Mouse (Mus musculus) T-helper 1 cell (primary cell): ENCODE measurements around the gene Gm14597.
"Not testable (repeated sequence)": the region's sequence is repeated elsewhere in the genome, so short reads cannot be mapped to it uniquely, and the experiment has no call there.

Experiments used
- in situ Hi-C: fragments of 300-600 bp; cut with MboI, MseI; formaldehyde crosslinking; loops from one replicate; pipeline ENCODE4 v1.15.1; 2025; ENCODE audit warnings: high pct_unique_total_duplicates

Gene Gm14597

GRCm38 (mm10) chrX:53608879-53609278 is at the start of gene Gm14597:
Gm14597 (minus strand) TSS chrX:53608979.
- in situ Hi-C loops: loop anchor here (10.0 to 25.0 kb wide), 3 partner anchors 478 to 1328 kb away; no protein-coding TSS in a partner anchor

- in situ Hi-C loops: not testable (repeated sequence)
These were observed 44.1 kb upstream of the Gm14597 start for GRCm38 (mm10) chrX:53652917-53653316.

GRCm38 (mm10) chrX:53645885-53646284 is 37.1 kb upstream of the Gm14597 start:
- in situ Hi-C loops: no loop called here

DNA sequence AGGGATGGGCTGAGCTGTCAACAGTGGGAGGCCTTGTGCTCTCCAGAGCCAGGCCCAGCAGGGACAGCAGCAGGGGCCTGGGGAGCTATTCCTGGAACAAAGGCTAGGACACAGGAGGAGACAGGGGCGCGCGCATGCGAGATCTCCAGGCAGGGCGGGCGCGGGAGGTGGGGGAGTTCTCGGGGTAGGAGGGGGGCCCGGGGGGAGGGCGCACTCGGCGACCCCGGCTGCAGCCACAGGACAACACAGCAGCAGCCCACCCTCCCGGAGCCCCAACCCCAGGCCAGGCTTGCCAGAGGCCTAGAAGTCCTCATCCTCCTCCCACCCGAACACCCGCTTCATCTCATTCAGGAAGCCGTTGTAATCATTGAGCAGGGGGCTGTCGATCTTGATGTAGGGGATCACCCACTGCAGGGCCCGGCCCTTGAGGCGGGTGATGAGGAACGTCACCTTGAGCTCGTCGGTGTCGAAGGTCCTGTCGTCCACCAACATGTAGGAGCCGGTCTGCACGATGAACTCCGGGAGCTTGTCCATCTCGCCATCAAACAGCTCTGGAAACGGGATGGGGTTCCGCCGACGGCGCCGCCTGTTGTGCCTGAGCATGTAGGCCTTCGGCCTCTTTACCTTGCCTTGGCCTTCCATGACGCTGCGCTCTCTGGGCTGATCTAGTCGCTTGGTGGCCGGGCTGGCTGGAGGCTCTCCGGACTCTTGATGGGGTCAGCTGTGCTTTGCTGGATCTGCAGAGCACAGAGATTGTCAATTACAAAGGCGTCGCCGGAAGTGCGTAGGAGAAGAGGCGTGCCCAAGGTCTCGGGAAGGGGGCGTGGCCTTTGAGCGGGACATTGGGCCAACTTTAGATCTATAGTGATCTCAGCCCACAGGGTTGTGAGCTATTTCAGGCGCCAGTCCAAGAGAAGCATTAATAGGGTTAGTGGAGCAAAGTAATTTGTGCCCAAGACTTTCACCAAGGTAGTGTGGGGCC is 34.5 kb upstream of the Gm14597 start, which contains the start of gene Rtl8a:
Rtl8a (minus strand) TSS at position 703 of the 982 bp plus-strand sequence.
- in situ Hi-C loops: not testable (repeated sequence)

GRCm38 (mm10) chrX:53642604-53642979 is 33.8 kb upstream of the Gm14597 start:
- in situ Hi-C loops: not testable (repeated sequence)

DNA sequence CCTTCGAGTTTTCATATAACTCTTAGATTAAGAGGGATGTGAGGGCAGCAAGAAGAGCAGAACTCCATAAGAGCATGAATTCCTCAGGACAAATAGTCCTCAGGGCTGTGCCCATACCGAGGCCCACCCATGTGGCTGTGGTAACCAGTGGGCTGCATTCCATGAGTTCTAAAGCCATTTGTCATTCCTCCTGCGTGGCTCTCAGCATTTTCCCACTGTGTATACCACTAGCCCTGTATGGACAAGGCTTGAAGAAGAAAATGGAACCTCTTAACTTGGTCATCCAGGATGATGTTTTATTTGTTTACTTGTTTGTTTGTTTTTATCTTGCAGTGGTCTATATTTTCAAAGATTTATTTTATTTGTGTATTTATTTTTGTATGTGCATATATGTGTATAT is 29.3 kb upstream of the Gm14597 start:
- in situ Hi-C loops: not testable (repeated sequence)

DNA sequence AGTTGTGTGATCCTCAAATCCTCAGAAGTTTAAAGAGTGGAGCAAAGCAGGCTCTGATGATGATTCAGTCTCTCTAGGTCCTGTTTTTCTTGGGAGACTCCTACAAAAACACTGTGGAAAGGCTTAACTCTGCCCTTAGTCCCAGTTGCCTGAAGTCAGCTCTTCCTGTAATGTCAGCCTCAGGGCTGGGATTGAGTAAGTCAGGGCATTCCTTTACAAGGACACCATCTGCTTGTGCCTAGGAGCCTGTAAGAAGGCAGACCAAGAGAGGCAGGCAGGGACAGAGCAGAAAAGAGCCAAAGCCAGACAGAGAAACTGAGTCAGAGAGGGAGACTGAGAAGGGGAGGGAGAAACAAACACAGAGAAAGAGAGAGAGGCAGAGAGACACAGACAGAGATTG is 2.6 kb upstream of the Gm14597 start:
- in situ Hi-C loops: loop anchor here (5.0 to 25.0 kb wide), 3 partner anchors 56 to 1326 kb away; no protein-coding TSS in a partner anchor

DNA sequence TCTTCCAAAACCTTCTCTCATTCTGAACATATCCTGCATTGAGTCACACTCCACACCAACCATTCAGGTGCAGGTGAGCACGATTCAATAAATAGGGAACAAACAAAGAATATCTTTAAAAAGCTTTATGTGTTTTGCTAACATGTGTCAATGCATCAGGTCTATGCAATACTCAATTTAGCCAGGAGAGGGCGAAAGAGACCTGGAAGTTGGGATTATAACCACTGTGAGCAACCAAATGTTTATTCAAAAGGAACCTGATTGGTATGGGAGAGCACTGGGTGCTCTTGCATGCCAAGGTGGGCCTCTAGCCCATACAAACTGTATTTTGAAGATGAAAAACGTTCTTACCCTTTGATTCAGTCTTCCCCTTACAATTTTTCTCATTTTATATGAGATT is 1.8 kb upstream of the Gm14597 start:
- in situ Hi-C loops: loop anchor here (5.0 to 25.0 kb wide), 3 partner anchors 57 to 1327 kb away; no protein-coding TSS in a partner anchor

GRCm38 (mm10) chrX:53608122-53608813 is 511 bp downstream of the Gm14597 start:
- in situ Hi-C loops: loop anchor here (10.0 to 25.0 kb wide), 3 partner anchors 479 to 1329 kb away; no protein-coding TSS in a partner anchor

GRCm38 (mm10) chrX:53607242-53608121 is 1.3 kb downstream of the Gm14597 start, which contains the start of gene Rtl8c:
Rtl8c (plus strand) TSS chrX:53608032.
- in situ Hi-C loops: loop anchor here (10.0 to 25.0 kb wide), 3 partner anchors 480 to 1330 kb away; no protein-coding TSS in a partner anchor

DNA sequence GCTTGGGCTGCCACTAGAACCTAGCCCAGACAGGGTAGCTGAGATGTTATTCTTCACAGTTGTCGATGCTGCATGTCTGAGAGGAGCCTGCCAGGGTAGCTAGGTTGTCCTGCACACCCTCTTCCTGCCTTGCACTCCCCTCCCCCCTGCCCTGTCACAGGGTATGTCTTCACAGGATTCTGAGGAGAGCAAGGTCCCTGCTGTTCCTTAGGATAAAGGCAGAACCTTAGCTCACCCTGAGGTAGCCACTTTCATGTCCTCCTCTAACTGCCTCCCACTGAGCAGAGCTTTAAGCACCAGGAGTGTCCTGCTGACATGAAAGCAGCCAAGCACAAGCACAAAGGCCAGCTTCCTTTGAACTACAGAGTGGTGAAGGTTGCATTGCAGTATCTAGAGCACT is 2.6 kb downstream of the Gm14597 start:
- in situ Hi-C loops: loop anchor here (10.0 to 25.0 kb wide), 3 partner anchors 481 to 1331 kb away; no protein-coding TSS in a partner anchor

DNA sequence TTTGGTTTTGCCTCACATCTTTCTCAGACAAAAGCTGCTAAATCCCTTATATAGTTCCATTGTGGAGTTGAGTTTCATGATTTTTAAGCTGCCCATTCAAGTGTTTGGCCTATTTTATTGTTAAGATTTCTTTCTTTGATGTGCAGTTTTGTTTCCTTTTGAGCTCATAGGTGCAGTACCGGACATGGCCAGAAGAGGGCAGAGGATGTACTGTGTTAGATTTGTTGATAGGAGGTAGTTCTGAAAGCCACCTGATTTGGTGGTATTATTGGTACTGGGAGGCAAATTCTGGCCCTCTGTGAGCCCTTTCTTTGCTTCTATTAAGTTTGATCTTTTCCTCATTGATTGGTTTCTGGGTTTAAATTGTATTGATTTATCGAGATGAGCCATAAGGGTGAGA is 8.8 kb downstream of the Gm14597 start:
- in situ Hi-C loops: loop anchor here (10.0 to 25.0 kb wide), 3 partner anchors 487 to 1337 kb away; no protein-coding TSS in a partner anchor

DNA sequence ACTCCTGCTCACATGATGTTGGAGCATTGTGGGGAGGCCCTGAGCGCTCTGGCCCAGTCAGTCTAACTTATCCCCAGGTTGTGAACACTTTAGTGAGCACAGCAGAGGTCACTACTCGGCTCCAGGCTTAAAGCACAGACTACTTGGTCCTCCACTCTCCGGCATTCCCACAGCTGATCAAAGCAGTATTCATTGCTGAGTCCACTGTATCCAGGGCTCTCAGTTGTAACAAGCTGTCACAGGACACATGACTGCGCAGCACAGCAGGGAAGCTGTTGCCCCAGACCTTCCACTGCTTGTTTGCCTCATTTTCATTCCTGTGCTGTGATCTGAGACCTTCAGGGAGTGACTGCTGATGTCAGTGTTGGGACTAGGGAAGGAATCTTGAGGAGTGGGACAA is 25.4 kb downstream of the Gm14597 start:
- in situ Hi-C loops: loop anchor here (5.0 kb wide), 1 partner anchor 116 kb away; no protein-coding TSS in a partner anchor

DNA sequence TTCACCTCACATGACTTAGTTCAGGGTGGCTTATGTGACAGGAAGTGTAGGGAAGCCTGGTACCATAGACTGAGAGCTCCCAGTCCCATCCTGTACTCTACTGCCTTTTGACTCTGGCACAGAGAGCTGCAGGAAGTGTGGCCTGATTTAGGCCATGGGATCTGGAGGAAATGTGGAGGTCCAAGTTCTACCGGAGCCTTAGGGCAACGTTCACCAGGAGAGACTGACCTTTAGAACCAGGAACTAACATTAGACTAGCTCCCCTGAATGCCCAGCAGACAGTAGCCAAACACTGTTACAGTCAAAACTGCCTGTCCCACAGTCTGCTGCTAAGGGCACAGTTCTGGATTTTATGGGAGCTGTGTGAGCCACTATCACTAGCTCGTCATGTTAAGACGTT is 27.4 kb downstream of the Gm14597 start:
- in situ Hi-C loops: loop anchor here (5.0 kb wide), 1 partner anchor 114 kb away; no protein-coding TSS in a partner anchor

DNA sequence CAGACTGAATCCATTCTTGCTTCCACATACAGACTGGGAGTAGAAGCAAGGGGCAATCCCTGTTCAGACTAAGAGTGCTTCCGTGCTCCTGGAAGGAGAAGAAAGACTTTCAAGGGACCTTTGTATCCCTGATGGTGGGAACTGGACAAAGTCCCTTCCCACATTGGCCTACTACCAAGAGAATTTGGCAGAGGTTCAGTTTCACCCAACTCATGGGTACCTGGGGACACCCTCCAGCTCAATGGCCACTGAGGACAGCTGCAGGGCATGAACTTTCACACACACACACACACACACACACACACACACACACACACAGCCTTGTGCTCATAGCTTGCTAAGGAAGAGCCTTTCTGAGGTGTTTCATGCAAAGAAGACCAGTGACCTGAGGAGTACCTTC is 29.5 kb downstream of the Gm14597 start:
- in situ Hi-C loops: loop anchor here (5.0 kb wide), 1 partner anchor 113 kb away; no protein-coding TSS in a partner anchor
